Mouse (Mus musculus) ES-E14 (cell line): Measurements from ENCODE around the gene Psmc2.

Experiments used
- HCFC1 ChIP-seq: IDR thresholded peaks from 2 replicates; pipeline ENCODE4 v1.6.1; 2012; ENCODE audit warnings: low read length, inconsistent platforms, borderline replicate concordance; ENCODE audit not compliant: insufficient read depth
- ZC3H11A ChIP-seq: IDR thresholded peaks from 2 replicates; pipeline ENCODE4 v1.6.1; 2012; ENCODE audit warnings: low read depth, mild to moderate bottlenecking, inconsistent platforms, low read length, borderline replicate concordance
- ZNF384 ChIP-seq: IDR thresholded peaks from 2 replicates; pipeline ENCODE4 v1.6.1; 2012; ENCODE audit warnings: low read depth, low read length, inconsistent platforms

DNA sequence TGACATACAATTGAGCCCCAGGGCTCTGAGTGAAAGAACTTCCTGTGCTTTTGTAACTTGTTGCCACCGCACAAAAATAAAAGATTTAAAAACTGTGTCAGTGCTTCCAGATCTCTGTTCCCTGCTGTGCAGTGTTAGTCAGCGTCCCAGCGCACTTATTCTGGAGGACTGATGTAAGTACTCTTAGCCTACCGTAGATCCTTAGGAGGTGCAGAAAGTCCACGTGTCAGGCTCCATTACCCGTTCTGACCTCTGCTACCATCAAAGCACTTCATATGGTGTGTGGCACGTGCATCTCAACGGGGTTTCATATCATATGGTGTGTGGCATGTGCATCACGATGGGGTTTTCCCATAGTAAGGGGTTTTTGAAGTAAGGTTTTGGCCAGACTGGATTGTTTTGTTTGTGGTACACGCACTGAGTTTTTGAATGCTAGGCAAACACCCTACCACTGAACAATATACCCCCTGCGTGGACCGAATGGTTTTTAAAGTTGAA lies 18.7 kb downstream of the Psmc2 start:
- TF ChIP-seq ZC3H11A, result no peak
- TF ChIP-seq HCFC1, result no peak
- no peak for TF ChIP-seq ZNF384
